Mouse (Mus musculus): ENCODE data around the gene Ahcyl2. TPM values are rescaled to one million over a fixed set of nuclear protein-coding genes. Genes with fewer than 3 reads are reported as not detected.

The Ahcyl2 gene
- polyA plus RNA-seq, 1 experiment from 2014 or later = 18.0 TPM

- 86% methylated on average over 3 of the region's 3 CpGs for WGBS
- H3K9ac ChIP-seq (replicated peaks) = no peak overlapping the region
- no peak overlapping the region for H3K4me2 ChIP-seq (replicated peaks)
- no peak overlapping the region for H3K27ac ChIP-seq (replicated peaks)
- H3K4me3 ChIP-seq = no peak overlapping the region
- ATAC-seq (ENCODE audit: low FRiP score, low read depth) = no peak
- H3K36me3 ChIP-seq = peaks cover 10% of the 10 kb centered on the region; the same call in 1 of the 2 replicates
- H3K4me1 ChIP-seq = no peaks in the 10 kb centered on the region
- no peaks in the 10 kb centered on the region for H3K27me3 ChIP-seq
- H3K9me3 ChIP-seq = no peaks in the 10 kb centered on the region
These were observed 135.6 kb downstream of the Ahcyl2 start for GRCm38 (mm10) chr6:29903343-29903914.

GRCm38 (mm10) chr6:29904281-29904680 lies 136.5 kb downstream of the Ahcyl2 start:
- no peak for ATAC-seq (ENCODE audit: low FRiP score, low read depth)

GRCm38 (mm10) chr6:29910631-29911030 lies 142.8 kb downstream of the Ahcyl2 start:
- no peak overlapping the region for H3K4me2 ChIP-seq (replicated peaks)
- ATAC-seq (ENCODE audit: low FRiP score, low read depth) = no peak
- H3K36me3 ChIP-seq = peaks cover 17% of the 10 kb centered on the region; the same call in 1 of the 2 replicates
- H3K4me3 ChIP-seq = no peak overlapping the region
- H3K9ac ChIP-seq (replicated peaks) = no peak overlapping the region
- 97% methylated on average over 3 of the region's 3 CpGs for WGBS
- no peaks in the 10 kb centered on the region for H3K9me3 ChIP-seq
- no peaks in the 10 kb centered on the region for H3K4me1 ChIP-seq
- peaks cover 12% of the 10 kb centered on the region for H3K27me3 ChIP-seq
- H3K27ac ChIP-seq (replicated peaks) = no peak overlapping the region

More at GRCm38 (mm10) chr6:29904281-29904680, 136.5 kb downstream of the Ahcyl2 start:
- WGBS = 85% methylated on average over 3 of the region's 3 CpGs
- no peak overlapping the region for H3K4me3 ChIP-seq
- no peak overlapping the region for H3K27ac ChIP-seq (replicated peaks)
- H3K4me1 ChIP-seq = no peaks in the 10 kb centered on the region
- peaks cover 13% of the 10 kb centered on the region; the same call in 1 of the 2 replicates for H3K36me3 ChIP-seq
- no peaks in the 10 kb centered on the region for H3K9me3 ChIP-seq
- no peak overlapping the region for H3K9ac ChIP-seq (replicated peaks)
- H3K4me2 ChIP-seq (replicated peaks) = no peak overlapping the region
- H3K27me3 ChIP-seq = no peaks in the 10 kb centered on the region

- ATAC-seq (ENCODE audit: low FRiP score, low read depth) = no peak
- no peak overlapping the region for H3K4me3 ChIP-seq
- 50% methylated on average over 1 of the region's 1 CpGs for WGBS
- no peak overlapping the region for H3K27ac ChIP-seq (replicated peaks)
- peaks cover 29% of the 10 kb centered on the region for H3K27me3 ChIP-seq
- H3K9ac ChIP-seq (replicated peaks) = no peak overlapping the region
- no peaks in the 10 kb centered on the region for H3K9me3 ChIP-seq
- H3K4me2 ChIP-seq (replicated peaks) = no peak overlapping the region
- H3K36me3 ChIP-seq = peaks cover 7% of the 10 kb centered on the region; the same call in 1 of the 2 replicates
- peaks cover 3% of the 10 kb centered on the region; the same call in 1 of the 2 replicates for H3K4me1 ChIP-seq
These were observed 145.9 kb downstream of the Ahcyl2 start for GRCm38 (mm10) chr6:29913673-29914072.

GRCm38 (mm10) chr6:29914136-29914535 lies 146.3 kb downstream of the Ahcyl2 start:
- Histone ChIP-seq H3K27ac (replicated peaks) (no peak overlapping the region), H3K9me3 (no peaks in the 10 kb centered on the region), H3K4me3 (no peak overlapping the region), H3K4me2 (replicated peaks) (no peak overlapping the region), H3K36me3 (peaks cover 6% of the 10 kb centered on the region; the same call in 1 of the 2 replicates), H3K27me3 (peaks cover 34% of the 10 kb centered on the region), H3K9ac (replicated peaks) (no peak overlapping the region), H3K4me1 (peaks cover 3% of the 10 kb centered on the region; the same call in 1 of the 2 replicates)
- no peak for ATAC-seq (ENCODE audit: low FRiP score, low read depth)

DNA sequence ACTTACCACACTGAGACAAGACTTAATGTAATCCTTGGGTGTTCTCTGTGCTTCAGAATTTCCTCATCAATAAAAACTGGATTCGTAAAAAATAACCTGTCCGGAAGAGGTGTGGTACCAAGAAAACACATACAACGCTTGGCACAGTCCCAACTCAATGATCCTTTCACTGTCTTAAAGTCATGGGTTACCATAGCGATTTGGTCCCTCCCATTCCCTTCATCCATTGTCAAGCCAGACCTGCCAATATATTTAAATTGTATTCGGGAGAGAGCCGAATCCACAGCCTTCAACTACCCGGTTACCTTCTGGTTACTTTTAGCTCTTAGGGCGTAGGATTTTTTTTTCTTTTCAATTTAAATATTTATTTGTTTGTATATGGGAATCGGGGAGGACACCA lies 148.0 kb downstream of the Ahcyl2 start:
- H3K27ac ChIP-seq (replicated peaks) = no peak overlapping the region
- peaks cover 3% of the 10 kb centered on the region; the same call in 1 of the 2 replicates for H3K4me1 ChIP-seq
- H3K9ac ChIP-seq (replicated peaks) = no peak overlapping the region
- ATAC-seq (ENCODE audit: low FRiP score, low read depth) = no peak
- H3K9me3 ChIP-seq = no peaks in the 10 kb centered on the region
- 28% methylated on average over 9 of the region's 9 CpGs for WGBS
- H3K4me3 ChIP-seq = no peak overlapping the region
- H3K4me2 ChIP-seq (replicated peaks) = no peak overlapping the region
- H3K27me3 ChIP-seq = peaks cover 35% of the 10 kb centered on the region
- H3K36me3 ChIP-seq = no peaks in the 10 kb centered on the region

DNA sequence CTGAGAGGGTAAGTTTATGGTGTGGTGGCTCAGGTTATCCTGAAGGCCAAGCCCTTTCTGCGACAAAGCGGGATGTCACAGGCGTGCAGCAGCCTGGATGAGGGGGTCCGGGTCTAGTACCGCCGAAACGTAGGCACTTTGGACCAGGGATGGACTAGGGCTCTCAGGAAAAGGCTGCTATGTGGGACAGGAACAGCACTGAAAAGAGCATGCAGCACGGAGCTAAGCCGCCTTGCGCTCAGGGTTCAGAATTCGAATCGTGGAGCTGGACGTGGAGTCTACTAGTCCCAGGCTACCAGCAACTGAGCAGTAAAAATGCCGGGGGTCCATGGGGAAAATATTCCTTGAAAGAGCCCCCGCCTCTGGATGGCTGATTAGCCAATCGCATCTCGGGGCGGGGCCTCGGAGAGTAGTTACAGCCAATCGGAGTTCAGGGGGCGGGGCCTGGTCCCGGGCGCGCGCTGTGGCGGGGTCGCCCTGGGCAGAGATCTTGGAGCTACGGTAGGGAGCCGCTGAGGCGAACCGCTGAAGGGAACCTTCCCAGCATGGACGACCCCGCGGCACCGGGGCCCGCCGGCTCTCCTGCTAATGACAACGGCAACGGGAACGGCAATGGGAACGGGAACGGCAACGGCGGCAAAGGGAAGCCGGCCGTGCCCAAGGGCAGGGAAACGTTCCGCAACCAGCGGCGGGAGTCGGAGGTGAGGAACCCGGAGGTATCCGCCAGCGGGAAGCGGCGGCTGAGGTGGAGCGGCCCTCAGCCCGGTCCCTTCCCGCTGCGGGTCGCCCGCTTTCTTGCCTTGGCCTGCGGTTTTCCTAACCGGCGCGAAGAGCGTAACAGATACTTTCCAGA lies 148.9 kb downstream of the Ahcyl2 start, which contains the start of gene Strip2:
Gene Strip2 (plus strand): TSS at position 483 of the 853 bp plus-strand sequence.
- Histone ChIP-seq H3K4me3 (peak within 1 kb of the TSS; percentile 65), H3K9ac (replicated peaks) (peak within 1 kb of the TSS; percentile 63), H3K9me3 (no peaks in the 10 kb centered on the region), H3K27ac (replicated peaks) (no peak within 1 kb of the TSS; the same call in 1 of the 2 replicates), H3K36me3 (no peaks in the 10 kb centered on the region), H3K4me1 (peaks cover 3% of the 10 kb centered on the region; the same call in 1 of the 2 replicates), H3K4me2 (replicated peaks) (peak within 1 kb of the TSS; percentile 94), H3K27me3 (peaks cover 35% of the 10 kb centered on the region)
- 1% methylated on average over 67 of the region's 67 CpGs for WGBS
- peak; percentile 99 for ATAC-seq (ENCODE audit: low FRiP score, low read depth)

- WGBS = under 1% methylated on average over 21 of the region's 21 CpGs
- H3K27ac ChIP-seq (replicated peaks) = no peak overlapping the region; the same call in 1 of the 2 replicates
- H3K27me3 ChIP-seq = peaks cover 35% of the 10 kb centered on the region
- H3K36me3 ChIP-seq = no peaks in the 10 kb centered on the region
- peak; percentile 80 for ATAC-seq (ENCODE audit: low FRiP score, low read depth)
- H3K9ac ChIP-seq (replicated peaks) = peak overlapping the region; percentile 63
- H3K9me3 ChIP-seq = no peaks in the 10 kb centered on the region
- peak overlapping the region; percentile 94 for H3K4me2 ChIP-seq (replicated peaks)
- peak overlapping the region; percentile 65 for H3K4me3 ChIP-seq
- H3K4me1 ChIP-seq = peaks cover 3% of the 10 kb centered on the region; the same call in 1 of the 2 replicates
These were observed 149.5 kb downstream of the Ahcyl2 start for GRCm38 (mm10) chr6:29917383-29917720.

- H3K27me3 ChIP-seq = peaks cover 35% of the 10 kb centered on the region
- no peaks in the 10 kb centered on the region for H3K9me3 ChIP-seq
- ATAC-seq (ENCODE audit: low FRiP score, low read depth) = no peak
- peaks cover 3% of the 10 kb centered on the region; the same call in 1 of the 2 replicates for H3K4me1 ChIP-seq
- no peaks in the 10 kb centered on the region for H3K36me3 ChIP-seq
- no peak overlapping the region for H3K4me3 ChIP-seq
- H3K9ac ChIP-seq (replicated peaks) = no peak overlapping the region
- no peak overlapping the region for H3K27ac ChIP-seq (replicated peaks)
- H3K4me2 ChIP-seq (replicated peaks) = peak overlapping the region; percentile 94
- 40% methylated on average over 4 of the region's 4 CpGs for WGBS
These were observed 150.1 kb downstream of the Ahcyl2 start for GRCm38 (mm10) chr6:29917947-29918346.

DNA sequence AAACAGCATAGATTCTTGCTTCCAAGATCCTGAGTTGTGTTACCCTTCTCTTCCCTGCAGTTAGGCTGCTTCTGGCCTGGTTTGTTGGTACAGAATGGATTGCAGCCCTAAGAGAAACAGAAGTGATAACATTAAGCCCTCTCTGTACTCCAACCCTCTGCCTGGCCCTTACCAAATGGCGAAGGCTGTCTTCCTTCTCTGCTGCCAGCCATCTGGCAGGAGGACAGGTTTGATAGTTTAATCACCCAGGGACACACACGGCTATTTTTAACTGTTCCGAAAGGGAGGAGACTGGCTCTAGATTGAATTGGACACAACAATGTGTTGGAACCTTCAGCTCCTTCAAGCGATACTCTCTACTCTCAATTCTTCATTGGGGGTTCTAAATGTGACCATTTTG lies 155.7 kb downstream of the Ahcyl2 start:
- WGBS = 84% methylated on average over 4 of the region's 4 CpGs

GRCm38 (mm10) chr6:29925594-29926219 lies 157.9 kb downstream of the Ahcyl2 start:
- Histone ChIP-seq H3K4me1 (no peaks in the 10 kb centered on the region), H3K4me3 (no peak overlapping the region), H3K27ac (replicated peaks) (no peak overlapping the region), H3K4me2 (replicated peaks) (no peak overlapping the region), H3K9me3 (no peaks in the 10 kb centered on the region), H3K9ac (replicated peaks) (no peak overlapping the region), H3K27me3 (no peaks in the 10 kb centered on the region), H3K36me3 (no peaks in the 10 kb centered on the region)
- no peak for ATAC-seq (ENCODE audit: low FRiP score, low read depth)
- WGBS = 83% methylated on average over 6 of the region's 6 CpGs

More for the DNA sequence above, 155.7 kb downstream of the Ahcyl2 start:
- Histone ChIP-seq H3K27ac (replicated peaks) (no peak overlapping the region), H3K9ac (replicated peaks) (no peak overlapping the region), H3K4me1 (no peaks in the 10 kb centered on the region), H3K27me3 (peaks cover 7% of the 10 kb centered on the region), H3K36me3 (no peaks in the 10 kb centered on the region), H3K4me2 (replicated peaks) (no peak overlapping the region), H3K9me3 (no peaks in the 10 kb centered on the region), H3K4me3 (no peak overlapping the region)
- ATAC-seq (ENCODE audit: low FRiP score, low read depth) = no peak

GRCm38 (mm10) chr6:29930087-29930486 lies 162.3 kb downstream of the Ahcyl2 start:
- H3K4me3 ChIP-seq = no peak overlapping the region
- H3K27ac ChIP-seq (replicated peaks) = no peak overlapping the region
- H3K4me1 ChIP-seq = no peaks in the 10 kb centered on the region
- H3K36me3 ChIP-seq = no peaks in the 10 kb centered on the region
- H3K4me2 ChIP-seq (replicated peaks) = no peak overlapping the region
- no peaks in the 10 kb centered on the region for H3K9me3 ChIP-seq
- H3K9ac ChIP-seq (replicated peaks) = no peak overlapping the region
- H3K27me3 ChIP-seq = no peaks in the 10 kb centered on the region
- no peak for ATAC-seq (ENCODE audit: low FRiP score, low read depth)

Measured in midbrain, embryonic 12.5 days (tissue).